Mouse (Mus musculus) brain, embryonic 14.5 days (tissue): ENCODE data around the gene Emc6.

Experiments
- CTCF ChIP-seq: fragments of 200-500 bp; IDR thresholded peaks from 2 replicates; pipeline ENCODE4 v1.5.1; 2012; ENCODE audit warnings: inconsistent platforms, mild to moderate bottlenecking, moderate library complexity, borderline replicate concordance; ENCODE audit not compliant: insufficient read depth, insufficient read length; ENCODE audit errors: extremely low read depth
- POLR2A ChIP-seq: fragments of 200-500 bp; IDR thresholded peaks from 2 replicates; pipeline ENCODE4 v1.6.1; 2012; ENCODE audit warnings: mild to moderate bottlenecking, inconsistent platforms, borderline replicate concordance; ENCODE audit not compliant: poor library complexity, insufficient read depth, insufficient read length, severe bottlenecking; ENCODE audit errors: extremely low read depth

DNA sequence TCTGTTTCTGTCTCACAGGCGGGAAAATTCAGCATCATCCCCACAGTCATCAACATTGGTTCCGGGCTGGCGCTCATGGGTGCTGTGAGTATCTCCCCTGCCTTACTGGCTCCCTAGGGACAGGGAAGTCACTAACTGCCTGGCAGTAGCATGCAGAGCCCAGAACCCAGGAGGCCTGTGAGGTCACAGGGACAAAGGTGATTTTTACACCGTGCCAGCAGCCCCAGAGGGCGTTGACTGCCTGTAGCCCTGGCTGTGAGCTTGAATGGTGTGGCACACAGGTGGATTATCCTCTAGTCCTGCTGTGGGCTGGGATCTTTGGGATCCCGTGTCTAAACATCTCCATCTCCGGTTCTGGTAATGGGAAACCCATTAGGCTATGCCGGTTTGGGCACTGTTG lies 8.8 kb downstream of the Emc6 start:
- TF ChIP-seq POLR2A: no peak
- TF ChIP-seq CTCF: no peak
